Mouse (Mus musculus): Measurements from ENCODE around the gene Syce1.

- TF ChIP-seq CTCF (IDR thresholded peaks at IDR 0.05; ENCODE audit: low read depth, low read length), result peak; percentile 62
- no peak for TF ChIP-seq GATA1 (IDR thresholded peaks at IDR 0.05; ENCODE audit: borderline replicate concordance, low read length)
- no peak for TF ChIP-seq POLR2AphosphoS5 (IDR thresholded peaks at IDR 0.05; ENCODE audit: insufficient replicate concordance, low read depth, low read length)
Measured at GRCm38 (mm10) chr7:140805704-140806103, 18.1 kb upstream of the Syce1 start.
